Mouse (Mus musculus) mature B cell (primary cell): ENCODE results near the gene Gna12.

Experiments used
- in situ Hi-C: fragments of 300-500 bp; cut with MboI; formaldehyde crosslinking; loops from 2 replicates; pipeline ENCODE4 v1.14.3; 2019

Gene Gna12

GRCm38 (mm10) chr5:140827413-140827812 is 2.8 kb downstream of the Gna12 start:
- in situ Hi-C loops: loop anchor here (25.0 kb wide), 1 partner anchor 1485 kb away; no protein-coding TSS in a partner anchor

GRCm38 (mm10) chr5:140826796-140827195 is 3.4 kb downstream of the Gna12 start:
- in situ Hi-C loops: loop anchor here (25.0 kb wide), 1 partner anchor 1486 kb away; no protein-coding TSS in a partner anchor

GRCm38 (mm10) chr5:140826118-140826517 is 4.1 kb downstream of the Gna12 start:
- in situ Hi-C loops: loop anchor here (25.0 kb wide), 1 partner anchor 1486 kb away; no protein-coding TSS in a partner anchor

- in situ Hi-C loops: no loop called here
Observed at GRCm38 (mm10) chr5:140824126-140824525, 6.1 kb downstream of the Gna12 start.

DNA sequence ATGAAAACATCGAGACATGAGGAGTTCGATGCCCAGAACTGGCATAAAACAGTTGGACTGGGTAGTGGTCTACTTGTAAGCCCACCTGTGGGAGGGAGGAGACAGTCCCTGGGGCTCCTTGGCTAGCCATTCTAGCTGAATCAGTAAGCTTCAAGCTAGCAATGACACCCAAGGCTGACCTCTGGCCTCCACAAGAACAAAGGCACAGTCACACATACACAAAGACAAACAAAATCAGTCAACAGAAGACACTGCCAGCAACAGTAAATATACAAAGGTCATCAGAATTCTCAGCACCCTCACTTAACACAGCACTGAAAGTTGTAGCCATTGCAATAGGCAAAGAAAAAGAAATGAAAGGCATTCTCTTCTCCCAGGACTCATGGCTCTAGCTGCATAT is 6.8 kb downstream of the Gna12 start:
- in situ Hi-C loops: no loop called here

DNA sequence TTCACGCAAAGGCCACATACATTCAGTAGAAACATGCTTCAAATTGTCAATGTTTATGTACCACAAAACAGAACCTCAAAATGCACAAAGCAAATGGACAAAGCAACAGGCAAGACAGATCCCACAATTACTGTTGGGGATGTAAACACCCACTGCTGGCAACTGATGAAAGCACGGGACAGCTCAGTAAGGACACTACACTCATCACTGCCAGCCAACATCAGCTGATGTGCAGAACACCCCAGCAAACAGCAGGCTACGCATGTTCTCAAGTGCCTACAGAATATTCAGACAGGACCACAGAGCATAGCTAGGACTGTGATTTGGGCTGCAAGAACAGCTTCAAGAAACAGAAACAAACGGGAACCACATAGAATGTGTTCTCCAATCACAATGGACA is 8.3 kb downstream of the Gna12 start:
- in situ Hi-C loops: no loop called here

DNA sequence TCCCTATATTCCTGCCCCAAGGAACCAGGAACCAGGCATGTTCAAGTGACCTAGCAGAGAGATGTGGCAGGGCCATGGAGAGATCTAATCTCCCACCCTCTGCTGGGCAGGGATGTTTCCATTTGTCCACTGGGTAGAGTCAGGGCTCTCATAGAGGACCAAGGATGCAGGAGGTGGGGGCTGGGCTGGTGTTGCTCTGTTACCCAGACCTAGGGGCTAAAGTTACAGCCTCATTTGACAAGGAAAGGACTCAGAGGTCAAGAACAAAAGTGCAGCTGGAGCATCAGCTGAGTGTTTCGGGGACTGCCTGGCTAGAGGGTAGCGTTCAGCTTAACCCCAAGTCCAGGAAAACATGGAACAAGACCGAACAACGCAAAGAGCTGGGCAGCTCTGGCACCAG is 9.7 kb downstream of the Gna12 start:
- in situ Hi-C loops: no loop called here

DNA sequence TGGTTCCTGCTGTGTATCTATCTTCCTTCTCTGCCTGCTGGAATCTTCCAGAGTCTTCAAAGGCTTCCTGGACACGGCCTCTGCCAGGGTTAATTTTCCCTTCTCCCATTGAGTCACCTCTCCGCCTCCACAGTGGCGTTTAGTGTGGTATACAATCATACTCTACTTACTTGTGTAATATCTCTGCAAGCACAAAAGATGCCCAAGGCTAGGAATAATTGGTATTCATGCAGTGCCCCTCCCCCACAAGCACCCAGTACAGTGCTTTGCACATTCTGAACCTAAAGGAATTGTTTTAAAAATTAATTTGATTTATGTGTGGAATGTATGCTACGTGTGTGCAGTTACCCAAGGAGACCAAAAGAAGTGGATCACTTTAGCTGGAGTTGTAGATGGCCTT is 10.6 kb downstream of the Gna12 start:
- in situ Hi-C loops: no loop called here

DNA sequence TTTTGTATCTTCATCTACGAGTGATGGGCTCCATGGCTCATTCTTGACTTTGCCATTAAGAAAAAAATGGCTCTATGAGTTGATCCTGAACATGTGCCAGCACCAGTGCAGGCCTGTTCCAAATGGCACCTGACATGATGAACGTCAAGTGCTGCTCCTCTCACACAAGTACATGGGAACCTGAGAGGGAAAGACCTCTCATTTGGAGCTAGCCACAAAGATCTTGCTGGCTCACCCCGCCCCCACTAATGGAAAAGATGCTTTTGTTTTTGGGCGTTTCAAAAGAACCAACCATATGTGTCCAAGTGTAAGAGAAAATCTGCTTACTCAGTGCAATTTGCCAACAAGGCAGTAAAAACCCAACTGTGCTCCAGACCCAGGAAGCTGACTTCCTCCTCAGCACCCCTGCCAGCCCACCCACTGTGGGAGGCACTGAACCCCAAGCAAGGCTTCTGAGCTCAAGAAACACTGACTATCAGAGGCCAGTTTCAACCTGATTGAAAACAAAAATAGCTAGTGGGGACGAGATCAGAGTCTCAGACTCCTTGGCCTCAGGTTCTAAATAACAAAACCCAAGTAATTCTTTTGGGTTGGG is 11.7 kb downstream of the Gna12 start:
- in situ Hi-C loops: no loop called here

- in situ Hi-C loops: no loop called here
Observed at GRCm38 (mm10) chr5:140816950-140817568, 13.2 kb downstream of the Gna12 start.

- in situ Hi-C loops: no loop called here
Observed at GRCm38 (mm10) chr5:140816008-140816407, 14.2 kb downstream of the Gna12 start.

GRCm38 (mm10) chr5:140815059-140815728 is 15.0 kb downstream of the Gna12 start:
- in situ Hi-C loops: no loop called here

- in situ Hi-C loops: no loop called here
Observed at GRCm38 (mm10) chr5:140814403-140814802, 15.8 kb downstream of the Gna12 start.

DNA sequence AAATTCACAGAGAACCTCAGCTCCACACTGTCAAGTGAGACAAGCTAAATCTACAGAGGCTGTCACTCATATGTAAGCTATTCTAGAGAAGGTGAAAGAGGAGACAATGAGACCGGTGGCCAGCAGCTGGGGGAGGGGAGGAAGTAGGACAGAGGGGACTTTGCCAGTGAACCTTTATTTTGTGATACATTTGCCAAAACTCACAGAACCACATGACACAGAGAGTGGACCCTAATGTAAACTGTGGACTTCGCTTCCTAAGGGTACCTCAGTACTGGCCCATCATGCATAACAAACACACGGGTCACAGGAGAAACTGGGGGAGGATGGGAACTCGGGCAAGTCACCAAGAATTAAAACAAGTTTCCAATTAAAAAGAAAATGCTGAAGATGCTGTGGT is 17.5 kb downstream of the Gna12 start:
- in situ Hi-C loops: no loop called here

- in situ Hi-C loops: no loop called here
Observed at GRCm38 (mm10) chr5:140812063-140812462, 18.2 kb downstream of the Gna12 start.

DNA sequence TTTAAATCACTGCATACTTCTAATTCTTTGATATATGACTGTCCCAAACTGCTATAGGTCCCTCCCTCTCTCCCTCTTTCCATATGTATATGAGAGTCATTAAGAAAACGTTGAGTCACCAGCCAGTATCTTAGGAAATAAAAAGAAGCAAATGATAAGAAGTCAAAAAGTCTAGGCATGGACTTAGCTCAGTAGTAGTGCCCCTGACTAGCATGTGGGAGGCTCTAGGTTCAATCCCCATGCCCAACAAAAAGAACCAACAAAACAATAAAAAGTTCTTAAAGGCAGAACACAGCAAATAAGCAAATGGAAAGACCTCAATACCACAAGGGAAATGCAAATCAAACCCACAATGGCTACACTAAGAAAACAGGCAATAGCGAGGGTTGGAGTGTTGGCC is 18.8 kb downstream of the Gna12 start:
- in situ Hi-C loops: no loop called here

GRCm38 (mm10) chr5:140806939-140807338 is 23.3 kb downstream of the Gna12 start:
- in situ Hi-C loops: no loop called here

DNA sequence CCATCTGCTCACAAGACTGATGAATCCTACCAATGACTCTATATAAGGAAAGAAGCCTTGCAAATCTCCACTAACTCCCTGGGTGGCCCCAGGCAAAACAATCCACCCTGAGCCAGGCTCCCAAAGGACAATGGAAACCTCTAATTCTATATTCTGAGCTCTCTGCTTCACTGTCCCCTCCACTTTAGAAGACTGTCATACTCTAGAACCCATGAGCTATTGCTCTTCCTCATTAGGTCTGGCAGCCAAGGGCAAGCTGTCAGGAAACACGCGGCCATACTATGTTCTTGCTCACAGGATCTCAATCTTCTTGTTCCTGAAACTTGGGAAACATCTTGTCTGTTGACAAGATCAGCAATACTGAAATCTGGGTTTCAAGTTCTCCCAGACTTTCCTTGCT is 24.0 kb downstream of the Gna12 start:
- in situ Hi-C loops: no loop called here

- in situ Hi-C loops: no loop called here
Observed at GRCm38 (mm10) chr5:140801782-140802181, 28.4 kb downstream of the Gna12 start.

DNA sequence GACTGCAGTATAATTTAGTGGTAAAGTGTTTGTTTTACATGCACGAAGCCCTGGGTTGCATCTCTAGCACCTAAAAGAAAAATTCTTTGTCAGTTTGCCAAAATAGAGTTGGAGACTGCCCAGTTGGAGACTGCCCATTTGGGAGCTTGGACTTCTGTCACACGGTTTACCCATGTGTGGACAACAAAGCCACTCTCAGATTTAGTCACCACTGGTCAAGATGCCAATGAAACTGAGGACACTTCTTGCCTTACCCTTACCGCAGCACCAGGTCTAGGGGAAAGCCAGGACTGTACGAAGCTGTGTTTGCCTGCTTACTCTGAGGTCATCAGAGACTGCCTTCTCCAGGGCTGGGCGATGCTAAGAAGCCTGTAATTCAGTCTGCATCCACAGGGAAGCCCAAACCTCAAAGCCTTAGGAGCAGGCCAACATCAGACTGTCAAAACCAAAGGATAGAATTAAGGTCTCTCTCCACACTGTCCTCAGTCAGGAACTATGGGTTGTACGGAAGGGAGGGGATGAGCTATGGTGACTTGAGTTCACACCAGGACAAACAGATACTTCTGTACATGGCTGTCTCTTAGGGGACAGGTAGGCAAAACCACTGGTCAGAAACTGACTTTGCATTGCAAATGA is 29.8 kb downstream of the Gna12 start:
- in situ Hi-C loops: no loop called here

GRCm38 (mm10) chr5:140799190-140799589 is 31.0 kb downstream of the Gna12 start:
- in situ Hi-C loops: no loop called here

DNA sequence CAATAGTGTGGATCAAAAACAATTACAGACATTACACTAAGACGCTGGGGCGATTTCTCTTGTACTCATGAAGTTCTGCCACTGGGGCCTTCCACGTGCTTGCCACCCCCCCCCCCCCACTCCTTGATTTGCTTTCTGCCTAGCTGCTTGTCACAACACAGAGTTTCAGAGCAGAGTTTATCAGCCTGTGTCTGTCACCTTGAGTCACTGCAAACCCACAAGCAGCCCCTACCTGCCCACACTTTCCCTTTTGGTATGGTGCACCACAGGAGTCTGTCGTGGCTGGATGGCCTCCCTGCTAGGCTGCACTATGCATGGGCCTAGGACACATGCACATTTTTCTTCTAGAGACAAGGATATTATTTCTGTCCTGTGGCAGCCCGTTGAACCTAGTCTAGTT is 31.5 kb downstream of the Gna12 start:
- in situ Hi-C loops: no loop called here

GRCm38 (mm10) chr5:140798158-140798557 is 32.1 kb downstream of the Gna12 start:
- in situ Hi-C loops: no loop called here
